Mouse (Mus musculus) lung, postnatal 0 days (tissue): ENCODE data around the gene Nat9. TPM values are rescaled to one million over a fixed set of nuclear protein-coding genes. Genes with fewer than 3 reads are reported as not detected.

Experiments
- ATAC-seq: fragments of 200-750 bp; cut with Nextera tagmentation; 2 replicates; pipeline ENCODE4 v1.8.0; 2017; ENCODE audit warnings: moderate library complexity
- DNase-seq: peaks from one replicate; pipeline ENCODE4 v3.0.0-alpha.2; 2016; ENCODE audit warnings: low spot score
- H3K27ac ChIP-seq: fragments of 300-500 bp; sonication (generic); 2 replicates; pipeline ENCODE4 v1.5.1; 2014; ENCODE audit warnings: antibody characterized with exemption, mild to moderate bottlenecking, low read length, mixed read lengths
- H3K27me3 ChIP-seq: fragments of 300-500 bp; sonication (generic); replicated peaks from 2 replicates; pipeline ENCODE4 v1.6.1; 2014; ENCODE audit warnings: low read length, mixed read lengths; ENCODE audit not compliant: insufficient read depth
- H3K36me3 ChIP-seq: fragments of 300-500 bp; sonication (generic); 2 replicates; pipeline ENCODE4 v1.6.1; 2014; ENCODE audit warnings: low read length, mixed read lengths; ENCODE audit not compliant: insufficient read depth
- H3K4me1 ChIP-seq: fragments of 300-500 bp; sonication (generic); 2 replicates; pipeline ENCODE4 v1.6.1; 2014; ENCODE audit warnings: antibody characterized with exemption, low read depth, low read length, mixed read lengths; ENCODE audit not compliant: insufficient read depth
- H3K4me2 ChIP-seq: fragments of 300-500 bp; sonication (generic); replicated peaks from 2 replicates; pipeline ENCODE4 v1.6.1; 2014; ENCODE audit warnings: low read depth, mild to moderate bottlenecking, low read length, moderate library complexity, mixed read lengths
- H3K4me3 ChIP-seq: fragments of 300-500 bp; sonication (generic); 2 replicates; pipeline ENCODE4 v1.5.1; 2014; ENCODE audit warnings: low read depth, low read length
- H3K9ac ChIP-seq: fragments of 300-500 bp; sonication (generic); replicated peaks from 2 replicates; pipeline ENCODE4 v1.6.1; 2014; ENCODE audit warnings: low read depth, mild to moderate bottlenecking
- H3K9me3 ChIP-seq: fragments of 300-500 bp; sonication (generic); 2 replicates; pipeline ENCODE4 v1.6.1; 2016; ENCODE audit warnings: low read length, mixed read lengths
- CTCF ChIP-seq: IDR thresholded peaks from 2 replicates; pipeline ENCODE4 v1.5.1; 2016; ENCODE audit warnings: antibody characterized with exemption, mild to moderate bottlenecking
- EP300 ChIP-seq: IDR thresholded peaks from 2 replicates; pipeline ENCODE4 v1.6.1; 2016; ENCODE audit warnings: antibody characterized with exemption, mild to moderate bottlenecking, control low read depth
- WGBS: fragments of 180-500 bp; shearing (Covaris S2); extraction: QIAGEN DNeasy Blood & Tissue Kit; methylation state at CpG from one replicate; pipeline ENCODE4 v1.1.7; 2014; 5-methylcytosine and 5-hydroxymethylcytosine counted together
- polyA plus RNA-seq: library from polyadenylated mRNA; unstranded; fragments of >200 nt; fragmentation: Nextera tagmentation; extraction: Ambion mirVana; gene quantifications from 2 replicates; pipeline ENCODE4 v1.2.1, GENCODE M21; 2015

Nat9 gene
- polyA plus RNA-seq, 1 experiment from 2014 or later, result 30.3 TPM

GRCm38 (mm10) chr11:115224889-115225288, 37.2 kb upstream of the Nat9 start:
- H3K36me3 ChIP-seq, result no peaks in the 10 kb centered on the region
- H3K4me3 ChIP-seq, result no peak overlapping the region
- H3K27me3 ChIP-seq, result no peaks in the 10 kb centered on the region
- no peak overlapping the region for H3K27ac ChIP-seq
- H3K9ac ChIP-seq, result no peak overlapping the region
- ATAC-seq (0 out of 2 replicates have a peak, but pooled peaks have one; percentile 15), DNase-seq (peak; percentile 73)
- no peaks in the 10 kb centered on the region for H3K9me3 ChIP-seq
- TF ChIP-seq EP300, result no peak
- peak; percentile 78 for TF ChIP-seq CTCF
- WGBS, result 55% methylated on average over 8 of the region's 8 CpGs
- H3K4me1 ChIP-seq, result peaks cover 13% of the 10 kb centered on the region
- no peak overlapping the region for H3K4me2 ChIP-seq

GRCm38 (mm10) chr11:115223877-115224276, 36.2 kb upstream of the Nat9 start:
- Histone ChIP-seq H3K9ac (no peak overlapping the region), H3K4me1 (peaks cover 22% of the 10 kb centered on the region), H3K4me3 (no peak overlapping the region), H3K4me2 (no peak overlapping the region), H3K36me3 (no peaks in the 10 kb centered on the region), H3K27ac (no peak overlapping the region), H3K9me3 (no peaks in the 10 kb centered on the region), H3K27me3 (no peaks in the 10 kb centered on the region)
- DNase-seq (no peak), ATAC-seq (no peak)
- WGBS, result 45% methylated on average over 6 of the region's 6 CpGs
- TF ChIP-seq CTCF (no peak), EP300 (no peak)

GRCm38 (mm10) chr11:115223451-115223850, 35.8 kb upstream of the Nat9 start:
- no peak overlapping the region for H3K4me3 ChIP-seq
- no peaks in the 10 kb centered on the region for H3K27me3 ChIP-seq
- no peak for ATAC-seq
- no peak for TF ChIP-seq EP300
- no peak for TF ChIP-seq CTCF
- no peak overlapping the region for H3K27ac ChIP-seq
- no peak for DNase-seq
- H3K36me3 ChIP-seq, result no peaks in the 10 kb centered on the region
- 43% methylated on average over 11 of the region's 11 CpGs for WGBS
- H3K9me3 ChIP-seq, result no peaks in the 10 kb centered on the region
- no peak overlapping the region for H3K4me2 ChIP-seq
- H3K9ac ChIP-seq, result no peak overlapping the region
- peaks cover 26% of the 10 kb centered on the region for H3K4me1 ChIP-seq

GRCm38 (mm10) chr11:115222570-115222969, 34.9 kb upstream of the Nat9 start:
- H3K9ac ChIP-seq, result no peak overlapping the region
- peak overlapping the region; percentile 21; the same call in 1 of the 2 replicates for H3K4me2 ChIP-seq
- ATAC-seq, result peak; percentile 23; the same call in 1 of the 2 replicates
- no peak overlapping the region for H3K4me3 ChIP-seq
- H3K27ac ChIP-seq, result no peak overlapping the region; the same call in 1 of the 2 replicates
- peak; percentile 52 for DNase-seq
- no peaks in the 10 kb centered on the region for H3K27me3 ChIP-seq
- 13% methylated on average over 5 of the region's 5 CpGs for WGBS
- H3K9me3 ChIP-seq, result no peaks in the 10 kb centered on the region
- TF ChIP-seq EP300 (no peak), CTCF (peak; percentile 41)
- H3K36me3 ChIP-seq, result no peaks in the 10 kb centered on the region
- peaks cover 33% of the 10 kb centered on the region for H3K4me1 ChIP-seq

- Histone ChIP-seq H3K4me2 (peak overlapping the region; percentile 21; the same call in 1 of the 2 replicates), H3K4me3 (no peak overlapping the region), H3K9me3 (no peaks in the 10 kb centered on the region), H3K27me3 (no peaks in the 10 kb centered on the region), H3K36me3 (no peaks in the 10 kb centered on the region), H3K4me1 (peaks cover 33% of the 10 kb centered on the region), H3K27ac (no peak overlapping the region), H3K9ac (no peak overlapping the region)
- peak; percentile 25 for ATAC-seq
- WGBS, result 18% methylated on average over 12 of the region's 12 CpGs
- TF ChIP-seq CTCF, result no peak
- no peak for TF ChIP-seq EP300
- peak; percentile 77 for DNase-seq
Observed at GRCm38 (mm10) chr11:115222077-115222476, 34.4 kb upstream of the Nat9 start.

- Histone ChIP-seq H3K4me3 (no peak overlapping the region), H3K9ac (no peak overlapping the region), H3K4me1 (peaks cover 33% of the 10 kb centered on the region), H3K36me3 (no peaks in the 10 kb centered on the region), H3K27ac (peak overlapping the region; percentile 48), H3K4me2 (0 out of 2 replicates have a peak overlapping the region, but pooled peaks have one; percentile 3), H3K27me3 (no peaks in the 10 kb centered on the region), H3K9me3 (no peaks in the 10 kb centered on the region)
- TF ChIP-seq EP300, result no peak; the same call in 1 of the 2 replicates
- TF ChIP-seq CTCF, result no peak
- DNase-seq (no peak), ATAC-seq (peak; percentile 47; the same call in 1 of the 2 replicates)
- 59% methylated on average over 10 of the region's 10 CpGs for WGBS
Observed at GRCm38 (mm10) chr11:115219685-115220084, 32.0 kb upstream of the Nat9 start.
